Mouse (Mus musculus) CD4-positive, CD25-positive, alpha-beta regulatory T cell (primary cell): ENCODE results near the gene Zfp719. TPM values are rescaled to one million over a fixed set of nuclear protein-coding genes. Genes with fewer than 3 reads are reported as not detected.

Source experiments
- polyA plus RNA-seq: library from polyadenylated mRNA; unstranded; fragments of 100-300 nt; shearing (Covaris generic); gene quantifications from one replicate; pipeline ENCODE4 v1.2.1, GENCODE M21; 2017

The Zfp719 gene
- 8.7 TPM for polyA plus RNA-seq

DNA sequence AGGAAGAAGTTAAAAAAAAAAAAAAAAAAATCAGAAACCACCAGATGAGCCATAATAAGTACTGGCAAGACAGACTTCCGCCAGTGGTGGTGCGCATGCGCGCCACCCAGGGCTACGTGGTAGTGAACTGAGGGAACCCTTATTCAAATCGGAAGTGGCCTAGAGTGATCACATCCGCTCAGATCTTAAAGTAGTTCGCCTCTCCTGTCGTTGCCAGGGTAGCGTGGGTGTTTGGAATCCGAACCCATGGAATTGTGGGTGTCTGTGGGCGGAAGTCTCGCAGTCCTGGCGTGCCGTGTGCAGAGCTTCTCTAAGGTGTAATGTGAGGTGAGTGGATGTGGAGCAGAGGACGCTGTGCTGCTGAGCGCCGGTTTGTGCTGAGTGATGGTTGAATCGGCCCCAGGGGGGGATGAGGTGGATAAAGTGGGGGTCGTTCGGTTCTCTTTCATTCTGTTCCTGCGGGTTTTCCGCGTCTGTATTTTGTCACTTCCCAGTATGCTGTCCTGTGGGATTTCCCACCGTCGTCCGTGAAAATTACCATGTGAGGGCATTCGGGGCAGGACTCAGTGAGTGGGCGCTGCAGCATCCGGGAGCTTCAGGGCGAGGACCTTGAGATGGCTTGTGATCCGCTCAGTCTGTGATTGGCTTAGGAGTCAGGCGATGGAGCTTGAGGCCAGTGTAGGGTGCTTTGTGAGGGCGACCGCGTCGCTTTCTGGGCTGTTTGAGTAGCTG lies at the start of gene Zfp719:
TSS of gene Zfp719 (plus strand) at position 171 of the 732 bp plus-strand sequence.

DNA sequence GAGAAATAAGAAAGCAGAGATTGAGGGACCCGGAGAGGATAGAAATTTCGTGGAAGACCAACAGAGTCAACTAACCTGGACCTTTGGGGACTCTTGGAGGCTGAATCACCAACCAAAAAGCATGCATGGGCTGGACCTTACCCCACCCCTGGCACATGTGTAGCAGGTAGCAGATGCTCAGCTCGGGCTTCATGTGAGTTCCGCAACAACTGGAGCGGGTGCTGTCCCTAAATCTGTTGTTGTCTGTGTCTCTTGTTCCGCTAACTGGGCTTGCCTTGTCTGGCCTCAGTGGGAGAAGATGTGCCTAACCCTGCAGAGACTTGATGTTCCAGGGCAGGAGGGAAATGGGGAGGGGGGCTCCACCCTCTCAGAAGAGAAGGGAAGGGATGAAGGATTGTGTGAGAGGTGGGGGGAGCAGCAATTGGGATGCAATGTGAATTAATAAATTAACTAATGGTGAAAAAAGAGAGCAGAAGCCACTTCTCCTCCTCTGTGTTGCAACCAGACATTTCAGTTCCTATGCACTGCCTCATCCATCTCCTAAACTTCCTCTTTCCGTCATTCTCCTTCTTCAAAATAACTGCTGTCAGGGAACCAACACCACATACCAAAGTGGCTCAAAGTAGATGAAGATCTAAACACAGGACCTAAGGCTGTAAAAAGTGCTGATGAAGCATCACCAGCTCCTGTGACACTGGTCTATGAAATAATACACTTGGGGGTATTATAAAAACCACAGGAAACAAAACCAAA lies 35.0 kb upstream of the Zfp719 start, which contains the start of gene Cd33:
TSS of gene Cd33 (minus strand) at position 204 of the 753 bp plus-strand sequence.

DNA sequence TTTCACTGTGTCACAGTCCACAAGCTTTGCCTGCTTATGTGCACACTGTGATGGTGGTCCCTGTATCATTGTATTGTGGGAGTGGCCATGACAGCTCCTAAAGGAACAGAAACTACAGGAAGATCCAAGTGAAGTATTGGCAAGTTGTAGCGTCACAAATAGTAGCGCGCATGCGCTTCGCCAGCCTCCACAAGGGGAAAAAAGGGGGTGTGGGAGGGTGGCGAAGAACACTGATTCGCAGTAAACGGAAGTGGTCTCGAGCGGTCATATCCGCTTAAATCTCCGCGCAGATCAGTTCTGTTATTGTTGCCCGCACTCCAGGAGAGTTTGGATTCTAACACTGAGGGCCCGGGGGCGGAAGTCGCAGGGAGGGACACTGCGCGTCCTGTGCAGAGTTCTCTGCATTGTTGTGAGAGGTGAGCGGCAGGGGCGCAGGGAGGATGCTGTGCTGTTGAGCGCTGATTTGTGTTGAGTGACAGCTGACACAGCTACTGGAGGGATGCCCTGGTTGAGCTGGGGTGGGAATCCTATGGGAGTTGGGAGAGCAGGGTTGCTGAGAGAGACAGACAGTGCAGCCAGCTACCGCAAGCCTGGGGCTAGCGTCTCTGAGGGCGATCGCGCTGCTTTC lies 17.3 kb upstream of the Zfp719 start, which contains the start of gene Zfp658:
TSS of gene Zfp658 (plus strand) at position 251 of the 628 bp plus-strand sequence.

DNA sequence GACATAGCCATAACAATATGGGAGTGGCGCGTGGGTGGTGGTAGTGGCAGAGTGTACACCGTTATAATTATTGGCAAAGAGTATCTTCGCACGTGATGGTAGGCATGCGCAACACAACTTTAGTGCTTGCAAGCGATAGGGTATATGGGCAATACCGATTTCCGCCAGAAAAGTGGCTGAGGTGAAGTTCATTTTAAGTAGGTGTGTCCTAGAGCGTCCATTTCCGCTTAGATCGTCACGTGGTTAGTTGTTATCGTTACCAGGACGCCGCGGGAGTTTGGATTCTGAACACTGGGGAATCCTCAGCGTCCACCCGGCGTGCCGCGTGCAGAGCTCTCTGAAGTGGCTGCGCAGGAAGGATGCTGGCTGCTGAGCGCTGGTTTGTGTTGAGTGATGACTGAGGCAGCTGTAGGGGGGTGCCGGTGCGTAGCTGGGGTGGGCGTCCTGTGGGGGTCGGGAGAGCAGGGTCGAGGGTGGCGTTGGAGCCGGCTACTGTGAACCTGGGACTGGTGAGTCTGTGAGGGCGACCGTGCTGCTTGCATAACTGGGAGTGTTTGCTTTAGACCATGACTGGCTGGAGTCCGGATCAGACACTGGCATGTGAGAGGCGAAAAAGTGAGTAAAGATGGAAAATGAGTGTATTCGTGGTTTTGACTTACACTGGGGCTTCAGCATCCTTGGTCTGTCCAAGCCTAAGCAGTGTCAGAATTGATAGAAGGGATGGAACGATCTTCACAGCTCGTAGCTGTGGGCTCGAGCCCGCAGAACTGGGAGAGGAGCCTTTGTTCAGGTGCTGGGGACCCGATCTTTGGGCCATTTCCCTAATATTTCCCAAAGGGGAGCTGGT lies 27.7 kb downstream of the Zfp719 start, which contains the start of gene Zfp819:
TSS of gene Zfp819 (plus strand) at position 274 of the 847 bp plus-strand sequence.

DNA sequence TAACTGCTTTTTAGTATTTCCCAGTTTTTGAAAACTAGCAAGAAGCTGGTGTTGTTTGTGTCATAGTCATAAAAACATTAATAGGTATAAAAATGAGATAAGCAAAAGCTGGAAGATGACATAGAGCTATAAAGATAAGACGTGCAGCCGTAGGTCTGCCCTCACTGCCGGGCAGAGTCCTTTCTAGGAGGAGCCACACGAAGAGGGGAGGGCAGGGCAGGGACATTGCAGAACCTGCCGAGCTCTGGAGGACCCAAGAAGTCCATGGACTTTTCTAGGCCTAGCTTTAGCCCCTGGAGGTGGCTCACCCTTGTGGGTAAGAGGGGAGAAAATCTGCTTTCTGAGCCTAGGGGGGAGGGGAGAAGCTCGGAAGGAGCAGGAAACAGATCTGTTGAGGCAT lies 55.1 kb downstream of the Zfp719 start, which contains the start of gene Ceacam18:
TSS of gene Ceacam18 (plus strand) at position 208 of the 400 bp plus-strand sequence.

Other genes with a start within 250 kb of the Zfp719 start
- not detected for gene Siglecf, start 228.3 kb upstream of the Zfp719 start, polyA plus RNA-seq
- 0.78 TPM for gene Siglecg, start 171.4 kb upstream of the Zfp719 start, polyA plus RNA-seq
- gene Lim2, start 151.9 kb upstream of the Zfp719 start, polyA plus RNA-seq: not detected
- 86.9 TPM for gene Nkg7, start 142.5 kb upstream of the Zfp719 start, polyA plus RNA-seq
- gene Cldnd2, start 138.8 kb upstream of the Zfp719 start, polyA plus RNA-seq: not detected
- 121 TPM for gene Etfb, start 135.5 kb upstream of the Zfp719 start, polyA plus RNA-seq
- gene Gm45233, start 135.5 kb upstream of the Zfp719 start, polyA plus RNA-seq: not detected
- 4.1 TPM for gene Vsig10l, start 116.5 kb upstream of the Zfp719 start, polyA plus RNA-seq
- 0.16 TPM for gene Iglon5, start 89.5 kb upstream of the Zfp719 start, polyA plus RNA-seq
- not detected for gene 4931406B18Rik, start 73.7 kb upstream of the Zfp719 start, polyA plus RNA-seq
- gene Cd33, start 35.2 kb upstream of the Zfp719 start, polyA plus RNA-seq: not detected
- gene Zfp658, start 17.4 kb upstream of the Zfp719 start, polyA plus RNA-seq: 5.6 TPM
- gene Zfp819, start 27.6 kb downstream of the Zfp719 start, polyA plus RNA-seq: not detected
- gene Ceacam18, start 55.1 kb downstream of the Zfp719 start, polyA plus RNA-seq: 0.08 TPM
- gene Siglece, start 80.6 kb downstream of the Zfp719 start, polyA plus RNA-seq: 0.60 TPM
- gene Ctu1, start 92.4 kb downstream of the Zfp719 start, polyA plus RNA-seq: 14.0 TPM
- not detected for gene Klk14, start 110.8 kb downstream of the Zfp719 start, polyA plus RNA-seq
- not detected for gene Klk13, start 133.0 kb downstream of the Zfp719 start, polyA plus RNA-seq
- gene Klk12, start 189.3 kb downstream of the Zfp719 start, polyA plus RNA-seq: not detected
- gene Klk11, start 195.0 kb downstream of the Zfp719 start, polyA plus RNA-seq: 0.16 TPM
- gene Klk10, start 201.4 kb downstream of the Zfp719 start, polyA plus RNA-seq: 0.17 TPM
- gene Klk9, start 212.3 kb downstream of the Zfp719 start, polyA plus RNA-seq: 0.39 TPM
- 101 TPM for gene Klk8, start 218.0 kb downstream of the Zfp719 start, polyA plus RNA-seq
- gene Klk7, start 231.7 kb downstream of the Zfp719 start, polyA plus RNA-seq: 0.10 TPM
- gene Klk6, start 244.9 kb downstream of the Zfp719 start, polyA plus RNA-seq: not detected